Mouse (Mus musculus) liver, adult 2 months (tissue): ENCODE measurements around the gene Cntfr. TPM values are rescaled to one million over a fixed set of nuclear protein-coding genes. Genes with fewer than 3 reads are reported as not detected.

Source experiments
- DNase-seq: peaks from one replicate; pipeline ENCODE4 v3.0.0-alpha.2; 2011; ENCODE audit warnings: low read depth, low spot score; ENCODE audit errors: extremely low read depth
- H3K27ac ChIP-seq: fragments of 200-500 bp; replicated peaks from 2 replicates; pipeline ENCODE4 v1.5.1; 2012; ENCODE audit warnings: low read depth, mild to moderate bottlenecking, control low read depth, inconsistent platforms, low read length; ENCODE audit not compliant: insufficient read depth
- H3K27me3 ChIP-seq: fragments of 200-500 bp; 2 replicates; pipeline ENCODE4 v1.6.1; 2012; ENCODE audit warnings: mild to moderate bottlenecking, moderate library complexity, low read length, inconsistent platforms; ENCODE audit not compliant: control insufficient read depth, insufficient read depth
- H3K36me3 ChIP-seq: fragments of 200-500 bp; 2 replicates; pipeline ENCODE4 v1.6.1; 2012; ENCODE audit warnings: low read length, inconsistent platforms; ENCODE audit not compliant: control insufficient read depth, insufficient read depth
- H3K4me1 ChIP-seq: fragments of 200-500 bp; 2 replicates; pipeline ENCODE4 v1.6.1; 2011; ENCODE audit warnings: low read length; ENCODE audit not compliant: control insufficient read depth, insufficient read depth
- H3K4me3 ChIP-seq: fragments of 200-500 bp; 2 replicates; pipeline ENCODE4 v1.5.1; 2011; ENCODE audit warnings: low read depth, mild to moderate bottlenecking, control low read depth, low read length, moderate library complexity; ENCODE audit not compliant: insufficient read depth
- H3K79me2 ChIP-seq: fragments of 200-500 bp; 2 replicates; pipeline ENCODE4 v1.6.1; 2012; ENCODE audit warnings: inconsistent platforms, mild to moderate bottlenecking, low read length, moderate library complexity; ENCODE audit not compliant: control insufficient read depth, insufficient read depth
- H3K9ac ChIP-seq: fragments of 200-500 bp; 2 replicates; pipeline ENCODE4 v1.6.1; 2012; ENCODE audit warnings: low read depth, mild to moderate bottlenecking, control low read depth, inconsistent platforms, low read length
- CTCF ChIP-seq: fragments of 200-500 bp; IDR thresholded peaks from 2 replicates; pipeline ENCODE4 v1.5.1; 2011; ENCODE audit warnings: low read depth, low read length, control low read depth
- POLR2A ChIP-seq: fragments of 200-500 bp; IDR thresholded peaks from 2 replicates; pipeline ENCODE4 v1.6.1; 2011; ENCODE audit warnings: low read length, control low read depth; ENCODE audit not compliant: insufficient read depth; ENCODE audit errors: extremely low read depth
- WGBS: fragments of 180-500 bp; shearing (Covaris S2); methylation state at CpG from one replicate; pipeline ENCODE4 v1.1.7; 2018; 5-methylcytosine and 5-hydroxymethylcytosine counted together
- polyA plus RNA-seq: library from polyadenylated mRNA; depleted of rRNA; stranded (reverse); fragments of >200 nt; gene quantifications from 2 replicates; pipeline ENCODE4 v1.2.3, GENCODE M21; 2012
- total RNA-seq: library from RNA; depleted of rRNA; stranded (reverse); fragments of >200 nt; gene quantifications from 2 replicates; pipeline ENCODE4 v1.2.3, GENCODE M21; 2014

Cntfr gene
- total and polyA plus RNA-seq, 2 experiments = 0.74 to 2.3 TPM

DNA sequence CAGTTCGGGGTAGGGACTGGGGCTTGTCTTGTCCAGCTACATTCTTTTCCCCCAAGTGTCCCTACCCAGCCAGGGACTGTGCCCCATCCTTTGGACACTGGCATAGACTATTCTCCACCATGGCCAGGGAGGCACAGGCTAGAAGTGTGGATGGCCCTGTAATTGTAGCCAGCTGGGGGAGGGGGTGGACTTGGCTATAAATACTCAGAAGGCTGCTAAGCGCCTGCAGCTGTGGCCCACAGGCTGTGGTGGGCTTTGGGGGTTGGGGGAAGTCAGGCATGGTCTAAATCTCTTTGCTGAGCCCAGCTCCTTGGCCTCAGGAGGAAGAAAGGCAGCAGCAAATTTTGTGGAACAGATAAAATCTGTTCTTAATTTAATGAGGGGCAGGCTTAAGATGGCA lies 61.0 kb downstream of the Cntfr start:
- Histone ChIP-seq H3K36me3 (no peaks in the 10 kb centered on the region), H3K27ac (no peak overlapping the region), H3K4me1 (peaks cover 29% of the 10 kb centered on the region), H3K27me3 (no peaks in the 10 kb centered on the region), H3K79me2 (no peaks in the 10 kb centered on the region), H3K9ac (no peak overlapping the region), H3K4me3 (no peak overlapping the region)
- 93% methylated on average over 2 of the region's 2 CpGs for WGBS
- no peak for DNase-seq
- no peak for TF ChIP-seq CTCF
- no peak for TF ChIP-seq POLR2A

DNA sequence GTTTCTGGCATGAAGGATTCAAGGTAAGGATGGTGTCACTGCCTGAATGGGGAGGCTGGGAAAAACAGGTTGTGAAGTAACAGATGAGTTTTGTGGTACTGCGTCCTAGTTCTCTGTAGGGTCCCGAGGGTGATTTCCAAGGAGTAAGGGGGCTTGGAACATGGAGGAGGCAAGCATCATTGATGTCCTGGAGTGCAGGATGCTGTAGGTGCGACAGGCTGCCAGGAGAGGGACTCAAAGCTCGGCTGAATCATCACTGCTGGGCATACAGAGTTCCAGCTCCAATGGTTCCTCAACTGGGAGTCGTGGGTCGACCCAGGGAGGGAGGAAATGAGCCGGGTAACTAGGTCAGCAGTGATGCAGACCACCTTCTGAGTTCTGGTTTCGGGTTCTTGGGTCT lies 61.7 kb downstream of the Cntfr start:
- Histone ChIP-seq H3K36me3 (no peaks in the 10 kb centered on the region), H3K27me3 (no peaks in the 10 kb centered on the region), H3K27ac (no peak overlapping the region), H3K9ac (no peak overlapping the region), H3K4me3 (no peak overlapping the region), H3K79me2 (no peaks in the 10 kb centered on the region), H3K4me1 (peaks cover 33% of the 10 kb centered on the region)
- no peak for DNase-seq
- TF ChIP-seq CTCF (no peak), POLR2A (no peak)
- WGBS = 88% methylated on average over 8 of the region's 8 CpGs

- DNase-seq = no peak
- H3K4me1 ChIP-seq = peaks cover 38% of the 10 kb centered on the region
- no peak overlapping the region for H3K4me3 ChIP-seq
- H3K79me2 ChIP-seq = no peaks in the 10 kb centered on the region
- no peak overlapping the region for H3K27ac ChIP-seq
- WGBS = 96% methylated on average over 8 of the region's 8 CpGs
- no peak overlapping the region for H3K9ac ChIP-seq
- no peaks in the 10 kb centered on the region for H3K27me3 ChIP-seq
- TF ChIP-seq CTCF (no peak), POLR2A (no peak)
- H3K36me3 ChIP-seq = no peaks in the 10 kb centered on the region
These were observed 62.3 kb downstream of the Cntfr start for GRCm38 (mm10) chr4:41634631-41635030.

DNA sequence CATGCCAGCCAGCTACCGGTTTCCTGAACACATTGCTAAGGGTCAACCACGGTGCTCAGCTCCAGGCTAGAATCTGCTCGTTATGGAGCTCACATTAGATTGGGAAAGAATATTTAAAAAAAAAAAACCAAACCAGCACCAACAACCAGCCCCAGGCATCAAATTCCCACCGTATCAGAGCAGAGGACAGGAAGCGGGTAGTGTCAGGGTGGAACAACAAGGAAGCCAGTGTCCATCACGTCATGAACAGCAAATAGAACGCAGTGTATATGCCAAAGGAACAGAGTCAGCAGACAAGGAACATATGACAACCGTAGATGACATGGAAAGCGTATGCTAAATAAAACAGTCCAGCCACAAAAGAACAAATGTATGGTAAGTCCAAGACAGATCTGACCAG lies 63.9 kb downstream of the Cntfr start:
- WGBS = 77% methylated on average over 9 of the region's 9 CpGs
- no peak overlapping the region for H3K9ac ChIP-seq
- no peaks in the 10 kb centered on the region for H3K27me3 ChIP-seq
- H3K79me2 ChIP-seq = no peaks in the 10 kb centered on the region
- H3K36me3 ChIP-seq = no peaks in the 10 kb centered on the region
- TF ChIP-seq POLR2A = no peak
- no peak for TF ChIP-seq CTCF
- no peak for DNase-seq
- no peak overlapping the region for H3K4me3 ChIP-seq
- H3K27ac ChIP-seq = no peak overlapping the region
- peaks cover 27% of the 10 kb centered on the region for H3K4me1 ChIP-seq

GRCm38 (mm10) chr4:41631390-41631789 lies 65.5 kb downstream of the Cntfr start:
- Histone ChIP-seq H3K27me3 (no peaks in the 10 kb centered on the region), H3K36me3 (no peaks in the 10 kb centered on the region), H3K79me2 (no peaks in the 10 kb centered on the region), H3K9ac (no peak overlapping the region), H3K4me1 (peaks cover 15% of the 10 kb centered on the region), H3K4me3 (no peak overlapping the region), H3K27ac (no peak overlapping the region)
- 12% methylated on average over 11 of the region's 11 CpGs for WGBS
- no peak for TF ChIP-seq CTCF
- TF ChIP-seq POLR2A = no peak
- no peak for DNase-seq

- TF ChIP-seq POLR2A (no peak), CTCF (no peak)
- Histone ChIP-seq H3K79me2 (no peaks in the 10 kb centered on the region), H3K36me3 (no peaks in the 10 kb centered on the region), H3K9ac (no peak overlapping the region), H3K4me3 (no peak overlapping the region), H3K27me3 (no peaks in the 10 kb centered on the region), H3K27ac (no peak overlapping the region), H3K4me1 (peaks cover 13% of the 10 kb centered on the region)
- DNase-seq = peak; percentile 69
- 27% methylated on average over 6 of the region's 6 CpGs for WGBS
These were observed 66.7 kb downstream of the Cntfr start for GRCm38 (mm10) chr4:41630196-41630595.
